Mouse (Mus musculus) embryonic fibroblast, embryonic 13.5 days (primary cell): ENCODE results near the gene Grhl3. TPM values are rescaled to one million over a fixed set of nuclear protein-coding genes. Genes with fewer than 3 reads are reported as not detected.
A peak's percentile ranks its signal among the peaks of the same experiment; 100 is the strongest.

ENCODE experiments used
- H3K27ac ChIP-seq: 2 replicates; pipeline ENCODE4 v1.5.1; 2012; ENCODE audit warnings: low read length, control low read depth, inconsistent platforms; ENCODE audit not compliant: insufficient read depth
- H3K4me1 ChIP-seq: 2 replicates; pipeline ENCODE4 v1.6.1; 2011; ENCODE audit warnings: low read length; ENCODE audit not compliant: control insufficient read depth, insufficient read depth
- H3K4me3 ChIP-seq: 2 replicates; pipeline ENCODE4 v1.5.1; 2011; ENCODE audit warnings: mild to moderate bottlenecking, control low read depth, low read length; ENCODE audit not compliant: insufficient read depth
- CTCF ChIP-seq: IDR thresholded peaks from 2 replicates; pipeline ENCODE4 v1.5.1; 2011; ENCODE audit warnings: mild to moderate bottlenecking, control low read depth, low read length, moderate library complexity, borderline replicate concordance; ENCODE audit not compliant: insufficient read depth
- POLR2A ChIP-seq: IDR thresholded peaks from 2 replicates; pipeline ENCODE4 v1.6.1; 2011; ENCODE audit warnings: low read depth, mild to moderate bottlenecking, control low read depth, low read length, moderate library complexity
- polyA plus RNA-seq: library from polyadenylated mRNA; stranded (reverse); fragments of >200 nt; gene quantifications from 2 replicates; pipeline ENCODE4 v1.2.4, GENCODE M21; 2011; ENCODE audit warnings: low read depth; ENCODE audit not compliant: missing spikeins, insufficient read length

Grhl3 gene
- polyA plus RNA-seq, 1 experiment: not detected

DNA sequence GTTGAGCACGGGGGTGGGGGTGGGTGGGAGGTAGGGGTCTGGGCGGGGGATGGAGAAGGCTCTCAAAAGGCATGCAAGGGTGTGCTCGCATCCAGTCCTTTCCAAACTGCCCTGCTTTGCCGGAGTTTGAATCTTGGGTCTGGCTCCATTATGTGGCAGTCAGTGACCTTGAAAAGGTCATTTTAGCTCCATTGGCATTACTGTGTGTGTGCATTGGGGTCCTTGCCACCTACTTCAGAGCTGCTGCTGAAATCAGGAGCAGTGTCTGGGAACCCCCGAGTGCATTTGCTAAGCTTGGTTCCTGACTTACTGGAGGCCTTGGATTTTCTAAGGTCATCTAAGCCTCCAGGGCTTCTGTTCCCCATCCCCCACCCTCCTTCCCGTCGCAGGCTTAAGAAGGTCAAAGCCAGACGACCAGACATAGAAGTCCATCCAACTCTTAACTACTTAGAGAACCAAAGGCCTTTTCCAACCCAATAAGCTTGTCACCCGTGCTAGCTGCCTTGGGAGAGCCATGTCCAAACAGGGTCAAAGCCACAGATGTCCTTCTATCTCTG is 24.8 kb downstream of the Grhl3 start:
- no peak overlapping the region for H3K27ac ChIP-seq
- TF ChIP-seq POLR2A: no peak
- no peak for TF ChIP-seq CTCF
- no peaks in the 10 kb centered on the region for H3K4me1 ChIP-seq
- H3K4me3 ChIP-seq: no peak overlapping the region

DNA sequence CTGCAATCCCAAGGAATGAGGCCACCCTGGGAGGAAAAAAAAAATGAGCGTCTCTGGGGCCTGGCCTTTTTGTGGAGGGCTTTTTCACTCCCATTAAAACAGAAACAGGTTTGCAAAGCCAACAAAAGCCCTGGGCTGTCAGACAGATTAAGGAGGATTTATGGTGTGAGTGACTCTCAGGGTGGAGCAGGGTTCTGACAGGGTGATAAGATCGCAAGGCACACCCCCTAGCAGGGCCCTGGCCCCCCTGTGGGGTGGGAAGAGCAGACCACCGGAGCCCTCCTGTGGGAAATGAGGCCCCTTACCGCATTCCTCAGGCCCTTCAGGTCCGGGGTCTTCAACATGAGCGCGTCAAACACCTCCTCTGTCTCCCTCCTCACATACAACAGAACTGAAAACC is 25.3 kb downstream of the Grhl3 start:
- Histone ChIP-seq H3K27ac (no peak overlapping the region), H3K4me1 (no peaks in the 10 kb centered on the region), H3K4me3 (no peak overlapping the region)
- TF ChIP-seq CTCF (no peak), POLR2A (no peak)

DNA sequence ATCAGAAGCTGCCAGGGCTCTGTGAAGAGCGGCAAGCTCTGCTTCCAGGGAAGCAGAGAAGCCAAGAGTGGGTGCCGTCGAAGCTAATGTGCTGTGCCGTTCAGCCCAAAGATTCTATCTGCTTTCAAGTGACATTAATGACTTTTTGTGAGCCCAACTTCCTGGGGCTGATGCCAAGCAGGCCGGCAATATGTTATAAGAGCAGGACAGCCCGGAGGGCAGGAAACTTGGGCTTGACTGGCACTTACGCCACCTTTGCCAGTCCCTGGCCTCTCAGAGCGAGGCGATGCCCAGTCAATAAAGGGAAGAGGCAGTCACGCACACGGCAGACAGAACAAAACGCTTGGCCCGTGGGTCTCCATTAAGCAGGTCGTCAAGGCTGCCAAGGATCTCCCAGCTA is 25.9 kb downstream of the Grhl3 start:
- H3K4me3 ChIP-seq: no peak overlapping the region

DNA sequence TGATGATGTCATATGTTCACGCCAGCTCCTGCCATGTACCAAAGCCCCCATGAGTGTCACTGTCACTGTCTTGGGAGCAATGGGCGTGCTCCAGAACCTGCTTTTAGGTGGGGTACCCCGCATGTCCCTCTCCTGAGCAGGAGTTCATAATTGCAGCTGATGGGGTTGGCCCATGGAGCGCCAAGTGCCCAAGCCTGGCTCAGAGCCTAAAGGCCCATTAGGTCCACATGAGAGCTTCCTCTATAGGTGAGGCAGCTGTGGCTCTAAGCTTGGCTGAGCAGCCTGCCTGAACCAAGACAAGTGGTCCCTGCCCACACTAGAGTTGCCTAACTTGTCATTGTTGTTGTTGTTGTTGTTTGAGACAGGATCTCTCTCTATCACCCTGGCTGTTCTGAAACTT is 26.6 kb downstream of the Grhl3 start:
- TF ChIP-seq CTCF (no peak), POLR2A (no peak)

More for the DNA sequence above, 25.9 kb downstream of the Grhl3 start:
- Histone ChIP-seq H3K4me1 (no peaks in the 10 kb centered on the region), H3K27ac (no peak overlapping the region)
- TF ChIP-seq POLR2A (no peak), CTCF (no peak)

GRCm38 (mm10) chr4:135546008-135546407 is 27.4 kb downstream of the Grhl3 start:
- no peak overlapping the region for H3K4me3 ChIP-seq
- TF ChIP-seq CTCF: no peak
- TF ChIP-seq POLR2A: no peak
- no peak overlapping the region for H3K27ac ChIP-seq
- H3K4me1 ChIP-seq: no peaks in the 10 kb centered on the region

More for the DNA sequence above, 26.6 kb downstream of the Grhl3 start:
- H3K4me3 ChIP-seq: no peak overlapping the region
- no peaks in the 10 kb centered on the region for H3K4me1 ChIP-seq
- no peak overlapping the region for H3K27ac ChIP-seq

DNA sequence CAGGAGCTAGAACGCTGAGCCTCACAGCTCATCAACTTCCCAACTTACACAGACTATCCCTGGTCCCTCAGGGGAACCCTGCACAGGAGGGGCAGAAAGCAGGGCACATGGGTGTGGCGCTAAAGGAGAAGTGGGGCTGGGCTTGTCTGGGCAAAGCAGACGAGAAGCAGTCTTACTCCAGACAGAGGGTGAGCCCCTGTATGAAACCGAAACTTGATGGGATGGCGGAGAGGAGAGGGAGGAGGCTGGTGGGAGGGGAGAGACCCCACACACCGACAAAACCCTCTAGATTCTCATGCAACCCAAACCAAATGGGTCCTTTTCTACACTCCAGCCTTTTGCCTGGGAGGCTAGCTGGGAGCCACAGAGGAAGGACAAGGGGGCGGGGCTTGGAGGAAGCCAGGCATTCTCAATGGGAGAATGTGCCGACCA is 28.3 kb downstream of the Grhl3 start:
- Histone ChIP-seq H3K27ac (no peak overlapping the region), H3K4me1 (no peaks in the 10 kb centered on the region), H3K4me3 (no peak overlapping the region)
- TF ChIP-seq POLR2A: 0 out of 2 replicates have a peak, but pooled peaks have one; percentile 9
- TF ChIP-seq CTCF: no peak

- TF ChIP-seq CTCF (no peak), POLR2A (no peak)
- Histone ChIP-seq H3K4me1 (no peaks in the 10 kb centered on the region), H3K27ac (no peak overlapping the region), H3K4me3 (no peak overlapping the region)
Measured at GRCm38 (mm10) chr4:135544284-135544683, 29.1 kb downstream of the Grhl3 start.

DNA sequence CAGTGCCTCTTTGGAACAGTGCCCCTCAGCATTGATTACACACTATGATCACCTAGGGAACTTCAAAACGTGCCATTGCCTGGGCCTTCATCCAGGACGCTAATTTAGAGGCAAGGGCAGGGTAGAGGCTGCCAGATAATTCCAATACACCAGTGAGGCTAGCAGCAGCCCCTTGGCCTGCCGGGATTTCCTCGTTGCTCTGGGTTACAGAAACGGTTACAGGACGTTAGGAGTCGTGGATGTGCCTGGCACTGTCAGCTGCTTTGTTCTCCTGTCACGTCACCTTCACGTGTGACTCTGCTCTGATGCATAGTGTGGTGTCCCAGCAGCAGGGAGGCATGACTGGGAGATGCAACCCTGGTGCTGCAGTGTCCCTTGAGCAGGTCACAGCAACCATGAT is 33.4 kb downstream of the Grhl3 start:
- no peak overlapping the region for H3K27ac ChIP-seq
- no peaks in the 10 kb centered on the region for H3K4me1 ChIP-seq
- TF ChIP-seq POLR2A (no peak), CTCF (no peak)
- H3K4me3 ChIP-seq: no peak overlapping the region

DNA sequence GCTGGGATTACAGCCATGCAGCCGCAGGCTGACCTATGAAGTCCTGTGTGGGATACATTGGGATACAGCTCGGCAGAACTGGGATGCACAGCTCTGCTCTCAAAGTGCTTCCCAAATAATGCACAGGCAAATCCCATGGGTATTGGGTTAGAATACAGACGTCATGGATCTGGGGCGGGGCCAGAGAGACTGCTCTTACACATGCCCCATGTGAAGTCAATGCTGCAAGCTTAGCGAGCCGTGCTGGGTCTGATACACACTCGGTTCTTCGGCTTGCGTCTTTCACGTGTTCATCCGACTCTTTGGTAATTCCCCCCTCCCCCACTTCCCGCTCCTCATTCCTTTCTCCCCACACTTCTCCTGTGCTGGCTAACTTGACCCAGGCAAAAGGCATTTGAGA is 34.4 kb downstream of the Grhl3 start:
- Histone ChIP-seq H3K4me3 (no peak overlapping the region), H3K27ac (no peak overlapping the region), H3K4me1 (no peaks in the 10 kb centered on the region)
- TF ChIP-seq CTCF (no peak), POLR2A (no peak)

DNA sequence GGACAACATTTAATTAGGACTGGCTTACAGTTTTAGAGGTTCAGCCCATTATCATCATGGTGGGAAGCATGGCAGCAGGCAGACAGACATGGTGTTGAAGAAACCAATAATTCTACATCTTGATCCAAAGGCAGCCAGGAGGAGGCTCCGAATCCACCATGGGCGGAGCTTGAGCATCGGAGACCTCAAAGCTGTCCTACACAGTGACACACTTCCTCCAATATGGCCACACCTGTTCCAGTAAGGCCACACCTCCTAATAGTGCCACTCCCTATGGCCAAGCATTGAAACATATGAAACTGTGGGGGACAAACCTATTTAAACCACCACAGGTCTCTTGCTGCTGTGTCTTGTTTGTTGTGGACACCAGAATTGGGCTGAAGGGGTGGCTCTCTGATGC is 38.4 kb downstream of the Grhl3 start:
- Histone ChIP-seq H3K27ac (no peak overlapping the region), H3K4me1 (no peaks in the 10 kb centered on the region), H3K4me3 (no peak overlapping the region)
- TF ChIP-seq CTCF: no peak
- TF ChIP-seq POLR2A: no peak
